Comparison of ENCODE assay signal across 8 mouse cellular contexts in genomic region chr14:28507471-28507870, GRCm38 (mm10). TPM values are rescaled to one million over a fixed set of nuclear protein-coding genes. Genes with fewer than 3 reads are reported as not detected.
DNase-seq lines count a peak whose midpoint lies in the region; ATAC-seq and TF ChIP-seq lines count a peak whose summit lies in the region.

No protein-coding gene starts in this region.

- H3K36me3 ChIP-seq in ES-Bruce4 (ENCODE audit: control insufficient read depth, insufficient read depth, low read length, poor library complexity, severe bottlenecking), result no peaks in the 10 kb centered on the region
- no peaks in the 10 kb centered on the region for H3K36me3 ChIP-seq in forebrain, postnatal 0 days (ENCODE audit: insufficient read depth)

- WGBS in cerebellum, adult 2 months, result 4% methylated on average over 18 of the region's 18 CpGs
- WGBS in forebrain, postnatal 0 days, result 6% methylated on average over 18 of the region's 18 CpGs

- H3K27me3 ChIP-seq in ES-Bruce4 (ENCODE audit: control insufficient read depth, insufficient read depth, low read length, poor library complexity, severe bottlenecking), result peaks cover 52% of the 10 kb centered on the region
- peaks cover 8% of the 10 kb centered on the region; the same call in 1 of the 2 replicates for H3K27me3 ChIP-seq in cerebellum, adult 2 months (ENCODE audit: control insufficient read depth, insufficient read depth, low read length)
- peaks cover 43% of the 10 kb centered on the region for H3K27me3 ChIP-seq in forebrain, postnatal 0 days (ENCODE audit: insufficient read depth, low read length)

- H3K27ac ChIP-seq in ES-Bruce4 (ENCODE audit: insufficient read depth, low read length), result no peak overlapping the region
- no peak overlapping the region for H3K27ac ChIP-seq in cerebellum, adult 2 months (ENCODE audit: insufficient read depth, low read length)
- H3K27ac ChIP-seq in forebrain, postnatal 0 days (ENCODE audit: low read depth, low read length), result no peak overlapping the region

- no peak overlapping the region for H3K9ac ChIP-seq in ES-Bruce4 (ENCODE audit: low read depth, poor library complexity, severe bottlenecking)
- H3K9ac ChIP-seq in forebrain, postnatal 0 days, result no peak overlapping the region

- no peak for TF ChIP-seq EP300 in ES-Bruce4 (IDR thresholded peaks at IDR 0.05; ENCODE audit: insufficient read depth, low read depth, low read length)

- 0 out of 2 replicates have a peak, but pooled peaks have one; percentile 17 for ATAC-seq in forebrain, postnatal 0 days
- ATAC-seq in monocyte, adult 5-6 weeks (replicated peaks; ENCODE audit: insufficient number of reproducible peaks, low FRiP score, low TSS enrichment, poor library complexity, severe bottlenecking), result no peak

- peak overlapping the region; percentile 94 for H3K4me2 ChIP-seq in forebrain, postnatal 0 days (ENCODE audit: low read depth)

- peak; percentile 46 to 60 for DNase-seq in cerebellum, adult 2 months
- peak; percentile 74 for DNase-seq in forebrain, postnatal 0 days
- DNase-seq in heart, postnatal 4 days, result peak; percentile 80
- DNase-seq in layer of hippocampus, postnatal 14 days (ENCODE audit: low spot score in 2 of 2), result peak; percentile 65 to 75
- DNase-seq in lung, postnatal 10 days, result peak; percentile 83
- peak; percentile 87 for DNase-seq in retina, postnatal 1 day

- TF ChIP-seq POLR2A in ES-Bruce4 (IDR thresholded peaks at IDR 0.05; ENCODE audit: insufficient read depth, low read length), result no peak
- TF ChIP-seq POLR2A in cerebellum, adult 2 months (IDR thresholded peaks at IDR 0.05; ENCODE audit: borderline replicate concordance, insufficient read depth, low read length), result no peak

- H3K9me3 ChIP-seq in ES-Bruce4 (replicated peaks; ENCODE audit: control insufficient read depth, insufficient read depth, low read length, poor library complexity, severe bottlenecking), result no peaks in the 10 kb centered on the region
- no peaks in the 10 kb centered on the region for H3K9me3 ChIP-seq in forebrain, postnatal 0 days (ENCODE audit: low read length)

- peaks cover 1% of the 10 kb centered on the region for H3K4me1 ChIP-seq in ES-Bruce4 (ENCODE audit: control insufficient read depth, insufficient read depth, low read length)
- H3K4me1 ChIP-seq in cerebellum, adult 2 months (ENCODE audit: control insufficient read depth, insufficient read depth, low read length), result peaks cover 9% of the 10 kb centered on the region; the same call in 1 of the 2 replicates
- peaks cover 12% of the 10 kb centered on the region for H3K4me1 ChIP-seq in forebrain, postnatal 0 days (ENCODE audit: insufficient read depth)

- H3K4me3 ChIP-seq in ES-Bruce4 (ENCODE audit: low read depth, low read length), result peak overlapping the region; percentile 41
- H3K4me3 ChIP-seq in cerebellum, adult 2 months (replicated peaks; ENCODE audit: insufficient read depth, low read depth, low read length), result peak overlapping the region; percentile 43
- peak overlapping the region; percentile 47 for H3K4me3 ChIP-seq in forebrain, postnatal 0 days (ENCODE audit: low read depth, low read length)

- peak; percentile 68 for TF ChIP-seq CTCF in ES-Bruce4 (IDR thresholded peaks at IDR 0.05; ENCODE audit: low read depth, low read length)
- peak; percentile 66 for TF ChIP-seq CTCF in cerebellum, adult 2 months (IDR thresholded peaks at IDR 0.05; ENCODE audit: borderline replicate concordance, insufficient read depth, low read depth, low read length)
- peak; percentile 83 for TF ChIP-seq CTCF in forebrain, postnatal 0 days (IDR thresholded peaks at IDR 0.05; ENCODE audit: low read depth)

RNA-seq across cellular contexts. Expression of gene Wnt5a, which starts 2.9 kb away (rescaled TPM):
- 0.99 and 1.3 TPM in 2 replicates for polyA plus RNA-seq in ES-Bruce4 (2011; ENCODE audit: insufficient read depth, insufficient read length, low read depth, missing spikeins)
- 3.8 and 4.5 TPM in 2 replicates for polyA plus RNA-seq in cerebellum, adult 2 months (2012; rRNA removed)
- total RNA-seq in forebrain, postnatal 0 days (2014; rRNA removed), result 6.8 and 11.4 TPM in 2 replicates
- 7.3 and 14.3 TPM in 2 replicates for polyA plus RNA-seq in forebrain, postnatal 0 days (2015; fragmentation: Nextera tagmentation; extraction: Ambion mirVana)
- total RNA-seq in heart, postnatal 4 days (2021), result 10 to 100 TPM; 12.7 to 13.5 TPM
- 10 to 100 TPM; 15.7 to 16.9 TPM for total RNA-seq in layer of hippocampus, postnatal 14 days (2021)
- total RNA-seq in monocyte, adult 5-6 weeks (2017), result not detected in 3 replicates
